Comparison of ENCODE assay signal across 8 mouse cellular contexts in the genomic region with DNA sequence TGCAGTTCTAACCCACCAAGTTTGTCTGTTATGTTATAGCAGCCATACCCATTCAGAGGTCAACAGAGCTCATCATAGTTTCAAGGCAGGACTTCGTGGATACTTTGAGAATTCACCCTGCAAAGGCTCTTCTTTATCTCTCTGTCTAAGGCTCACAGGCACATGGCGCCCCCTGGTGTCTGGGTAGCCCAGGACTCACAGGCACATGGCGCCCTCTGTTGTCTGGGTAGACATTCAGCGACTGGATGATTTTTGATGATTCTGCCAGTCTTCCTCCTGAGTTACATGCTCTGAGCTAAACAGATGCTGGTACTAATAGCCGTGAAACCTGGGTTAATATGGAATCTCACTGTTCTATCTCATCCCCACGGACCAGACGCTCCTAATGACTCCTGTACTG. TPM values are rescaled to one million over a fixed set of nuclear protein-coding genes. Genes with fewer than 3 reads are reported as not detected.
DNase-seq lines count a peak whose midpoint lies in the region; TF ChIP-seq lines count a peak whose summit lies in the region.
"Had no signal": no experiment of that assay in that cellular context is flagged by ENCODE, and none has a peak within 500 bp of the region (broad histone marks: within the 10 kb centered on the region; RNA-seq: fewer than 3 reads in every experiment).

No protein-coding gene starts in this region.

- no peak for TF ChIP-seq EP300 in MEL (IDR thresholded peaks at IDR 0.05; ENCODE audit: low read depth in 1 of 2, low read length in 2 of 2)

- no peak overlapping the region for H3K4me3 ChIP-seq in MEL (ENCODE audit: control insufficient read depth in 1 of 2, insufficient read depth in 1 of 2, low read depth in 2 of 2, low read length in 2 of 2)
- no peak overlapping the region for H3K4me3 ChIP-seq in thymus, adult 2 months (ENCODE audit: control insufficient read depth, insufficient read depth, low read length)
- H3K4me3 ChIP-seq: stomach, embryonic 15.5 days had no signal

- no peaks in the 10 kb centered on the region for H3K36me3 ChIP-seq in MEL (ENCODE audit: control insufficient read depth in 1 of 2, insufficient read depth in 2 of 2, low read length in 2 of 2)
- no peaks in the 10 kb centered on the region for H3K36me3 ChIP-seq in thymus, adult 2 months (ENCODE audit: control insufficient read depth, insufficient read depth, low read length)
- H3K36me3 ChIP-seq: stomach, embryonic 15.5 days had no signal

- no peaks in the 10 kb centered on the region for H3K4me1 ChIP-seq in MEL (ENCODE audit: control insufficient read depth in 1 of 2, insufficient read depth in 2 of 2, low read length in 2 of 2)
- no peaks in the 10 kb centered on the region for H3K4me1 ChIP-seq in thymus, adult 2 months (replicated peaks; ENCODE audit: control insufficient read depth, insufficient read depth, low read length)
- H3K4me1 ChIP-seq: stomach, embryonic 15.5 days had no signal

- H3K27ac ChIP-seq in MEL (ENCODE audit: control insufficient read depth, low read depth, low read length): no peak overlapping the region
- H3K27ac ChIP-seq in thymus, adult 2 months (ENCODE audit: control insufficient read depth, insufficient read depth, low read length): no peak overlapping the region
- H3K27ac ChIP-seq: stomach, embryonic 15.5 days had no signal

- no peak for TF ChIP-seq POLR2A in MEL (IDR thresholded peaks at IDR 0.05; ENCODE audit: control insufficient read depth in 1 of 2, insufficient read depth in 1 of 2, low read depth in 1 of 2, low read length in 2 of 2, poor library complexity in 1 of 2)
- TF ChIP-seq POLR2A in thymus, adult 2 months (IDR thresholded peaks at IDR 0.05; ENCODE audit: control insufficient read depth, extremely low read depth, insufficient read depth, low read length, poor library complexity): no peak

- no peaks in the 10 kb centered on the region for H3K79me2 ChIP-seq in MEL (ENCODE audit: control insufficient read depth, insufficient read depth, low read length, poor library complexity)

- no peak overlapping the region for H3K9ac ChIP-seq in MEL (ENCODE audit: control insufficient read depth, low read depth, low read length, poor library complexity, severe bottlenecking)
- H3K9ac ChIP-seq: stomach, embryonic 15.5 days had no signal

- no peak; the same call in 1 of the 2 replicates for TF ChIP-seq RAD21 in MEL (IDR thresholded peaks at IDR 0.05; ENCODE audit: low read depth, low read length)

- DNase-seq in layer of hippocampus, adult 11-12 months (ENCODE audit: low spot score): peak; percentile 65
- DNase-seq in layer of hippocampus, adult 9-10 months (ENCODE audit: low spot score): no peak
- peak; percentile 2 for DNase-seq in MEL (ENCODE audit: low read depth, low spot score)
- peak; percentile 24 to 56 for DNase-seq in adrenal gland, postnatal 4 days (ENCODE audit: low spot score in 2 of 2)
- peak; percentile 40 for DNase-seq in kidney, postnatal 14 days
- DNase-seq in lung, postnatal 36 days: peak; percentile 63
- peak; percentile 73 for DNase-seq in thymus, adult 2 months

- H3K27me3 ChIP-seq in MEL (ENCODE audit: control insufficient read depth in 1 of 2, insufficient read depth in 2 of 2, low read length in 2 of 2): no peaks in the 10 kb centered on the region
- no peaks in the 10 kb centered on the region for H3K27me3 ChIP-seq in thymus, adult 2 months (ENCODE audit: control insufficient read depth, insufficient read depth, low read length)
- H3K27me3 ChIP-seq: stomach, embryonic 15.5 days had no signal

- TF ChIP-seq CTCF in MEL (IDR thresholded peaks at IDR 0.05 in 2 of 3, conservative IDR thresholded peaks at IDR 0.05 in 1 of 3; ENCODE audit: control insufficient read depth in 1 of 3, insufficient read depth in 1 of 3, low read depth in 2 of 3, low read length in 3 of 3, poor library complexity in 1 of 3, severe bottlenecking in 1 of 3): peak in 2 of 3 experiments; percentile 53 to 68; a peak in 4 of 6 replicates
- peak; percentile 94 for TF ChIP-seq CTCF in thymus, adult 2 months (IDR thresholded peaks at IDR 0.05; ENCODE audit: borderline replicate concordance, control insufficient read depth, extremely low read depth, insufficient read depth, low read length, poor library complexity)

- no peaks in the 10 kb centered on the region for H3K9me3 ChIP-seq in MEL (replicated peaks; ENCODE audit: insufficient read depth, low read length)
- H3K9me3 ChIP-seq: stomach, embryonic 15.5 days had no signal

- 71% methylated on average over 7 of the region's 7 CpGs for WGBS in thymus, adult 2 months

TF ChIP-seq in MEL, 35 proteins besides CTCF, POLR2A, EP300 and RAD21:
- TF ChIP-seq MAFK (IDR thresholded peaks at IDR 0.05; ENCODE audit: borderline replicate concordance, low read depth, low read length) (no peak), UBTF (IDR thresholded peaks at IDR 0.05; ENCODE audit: borderline replicate concordance, insufficient read depth, low read depth, low read length) (no peak), TBP (IDR thresholded peaks at IDR 0.05; ENCODE audit: low read depth, low read length) (no peak), E2F4 (IDR thresholded peaks at IDR 0.05; ENCODE audit: borderline replicate concordance, low read depth, low read length) (no peak), MAZ (IDR thresholded peaks at IDR 0.05; ENCODE audit: low read depth, low read length) (no peak), SMC3 (IDR thresholded peaks at IDR 0.05; ENCODE audit: low read depth, low read length) (peak; percentile 24; the same call in 1 of the 2 replicates)

RNA-seq across cellular contexts. Expression of gene Tnfsf11, which starts 34.3 kb away (rescaled TPM):
- total RNA-seq in MEL (2012; rRNA removed): not detected in 2 replicates
- polyA plus RNA-seq in MEL (2012; ENCODE audit: insufficient read depth in 1 of 2, insufficient read length in 2 of 2, low read depth in 1 of 2, low replicate concordance in 2 of 2, missing spikeins in 1 of 2): not detected
- total RNA-seq in adrenal gland, postnatal 4 days (2021): not detected
- 2.6 and 3.9 TPM in 2 replicates for polyA plus RNA-seq in thymus, adult 2 months (2012; rRNA removed)
